ENCODE assay signal across 11 mouse cellular contexts in genomic region chr10:29921658-29922057, GRCm38 (mm10).
DNase-seq lines count a peak whose midpoint lies in the region; ATAC-seq and TF ChIP-seq lines count a peak whose summit lies in the region.
"Had no signal": no experiment of that assay in that cellular context is flagged by ENCODE, and none has a peak within 500 bp of the region (broad histone marks: within the 10 kb centered on the region; RNA-seq: fewer than 3 reads in every experiment).

No protein-coding gene starts in this region.

- TF ChIP-seq POLR2A in brain, embryonic 14.5 days (IDR thresholded peaks at IDR 0.05; ENCODE audit: borderline replicate concordance, extremely low read depth, insufficient read depth, insufficient read length, poor library complexity, severe bottlenecking) = no peak

- no peaks in the 10 kb centered on the region for H3K36me3 ChIP-seq in kidney, embryonic 16.5 days (ENCODE audit: insufficient read depth, low read length)
- no peaks in the 10 kb centered on the region for H3K36me3 ChIP-seq in embryonic facial prominence, embryonic 11.5 days (replicated peaks; ENCODE audit: control insufficient read depth, insufficient read depth, low read depth, low read length)
- no peaks in the 10 kb centered on the region for H3K36me3 ChIP-seq in limb, embryonic 12.5 days

- no peak overlapping the region for H3K9ac ChIP-seq in kidney, embryonic 16.5 days (replicated peaks; ENCODE audit: low read length)
- H3K9ac ChIP-seq in embryonic facial prominence, embryonic 11.5 days (replicated peaks; ENCODE audit: low read length) = no peak overlapping the region
- no peak overlapping the region for H3K9ac ChIP-seq in limb, embryonic 12.5 days (replicated peaks)

- no peaks in the 10 kb centered on the region for H3K27me3 ChIP-seq in kidney, embryonic 16.5 days (ENCODE audit: insufficient read depth, low read length)
- H3K27me3 ChIP-seq in embryonic facial prominence, embryonic 11.5 days (ENCODE audit: control insufficient read depth, insufficient read depth, low read length) = no peaks in the 10 kb centered on the region
- H3K27me3 ChIP-seq in limb, embryonic 12.5 days = no peaks in the 10 kb centered on the region

- no peak overlapping the region for H3K4me2 ChIP-seq in kidney, embryonic 16.5 days (replicated peaks; ENCODE audit: low read depth, low read length)
- no peak overlapping the region for H3K4me2 ChIP-seq in embryonic facial prominence, embryonic 11.5 days (ENCODE audit: low read depth, low read length)
- H3K4me2 ChIP-seq in limb, embryonic 12.5 days = no peak overlapping the region

- no peak for TF ChIP-seq CTCF in brain, embryonic 14.5 days (IDR thresholded peaks at IDR 0.05; ENCODE audit: borderline replicate concordance, extremely low read depth, insufficient read depth, insufficient read length)

- no peak for DNase-seq in kidney, postnatal 14 days
- peak; percentile 52 for DNase-seq in brain, embryonic 14.5 days (ENCODE audit: low read depth)
- peak; percentile 73 for DNase-seq in embryonic facial prominence, embryonic 11.5 days (ENCODE audit: low spot score)
- DNase-seq in spleen, postnatal 4 days (ENCODE audit: low spot score in 2 of 2) = no peak
- DNase-seq: cerebellum, postnatal 14 days; heart, adult 2 months; left cerebral cortex, postnatal 4 days had no signal

- no peak overlapping the region for H3K4me3 ChIP-seq in kidney, embryonic 16.5 days (ENCODE audit: low read length)
- no peak overlapping the region for H3K4me3 ChIP-seq in embryonic facial prominence, embryonic 11.5 days (ENCODE audit: low read depth, low read length)
- H3K4me3 ChIP-seq in limb, embryonic 12.5 days (replicated peaks) = no peak overlapping the region
- H3K4me3 ChIP-seq: heart, adult 2 months; layer of hippocampus, adult 2 months had no signal

- WGBS in kidney, embryonic 16.5 days = 14% methylated on average over 4 of the region's 4 CpGs
- 15% methylated on average over 4 of the region's 4 CpGs for WGBS in embryonic facial prominence, embryonic 11.5 days
- WGBS in limb, embryonic 12.5 days = 17% methylated on average over 4 of the region's 4 CpGs

- H3K27ac ChIP-seq in kidney, embryonic 16.5 days (ENCODE audit: low read length) = no peak overlapping the region; the same call in 1 of the 2 replicates
- H3K27ac ChIP-seq in embryonic facial prominence, embryonic 11.5 days (replicated peaks; ENCODE audit: low read depth, low read length) = no peak overlapping the region; the same call in 1 of the 2 replicates
- H3K27ac ChIP-seq in limb, embryonic 12.5 days = peak overlapping the region; percentile 50; the same call in 1 of the 2 replicates
- H3K27ac ChIP-seq: heart, adult 2 months; layer of hippocampus, adult 2 months had no signal

- peak; percentile 83 for ATAC-seq in kidney, embryonic 16.5 days (ENCODE audit: low FRiP score, low TSS enrichment)
- ATAC-seq in embryonic facial prominence, embryonic 11.5 days (replicated peaks; ENCODE audit: insufficient number of reproducible peaks, low FRiP score, low TSS enrichment, low read depth) = peak; percentile 82; the same call in 1 of the 2 replicates
- no peak for ATAC-seq in limb, embryonic 12.5 days (ENCODE audit: insufficient number of reproducible peaks, insufficient read depth, low FRiP score, low TSS enrichment, low read depth)
- no peak for ATAC-seq in activated CD4-positive, CD25-positive, alpha-beta regulatory T cell, adult 4 months

- no peaks in the 10 kb centered on the region for H3K9me3 ChIP-seq in kidney, embryonic 16.5 days (ENCODE audit: low read length)
- no peaks in the 10 kb centered on the region for H3K9me3 ChIP-seq in embryonic facial prominence, embryonic 11.5 days (replicated peaks; ENCODE audit: control insufficient read depth, low read length)
- no peaks in the 10 kb centered on the region for H3K9me3 ChIP-seq in limb, embryonic 12.5 days

- H3K4me1 ChIP-seq in kidney, embryonic 16.5 days (ENCODE audit: insufficient read depth, low read length) = no peaks in the 10 kb centered on the region
- no peaks in the 10 kb centered on the region for H3K4me1 ChIP-seq in embryonic facial prominence, embryonic 11.5 days (ENCODE audit: control insufficient read depth, insufficient read depth, low read length)
- H3K4me1 ChIP-seq in limb, embryonic 12.5 days (replicated peaks) = peaks cover 7% of the 10 kb centered on the region

Comparison
In these comparisons a context has a peak if more than half of its experiments do, and no peak if none do; other contexts are left out.
1. ATAC-seq: peak in kidney, embryonic 16.5 days (single experiment) and embryonic facial prominence, embryonic 11.5 days (single experiment); none in limb, embryonic 12.5 days (single experiment) and activated CD4-positive, CD25-positive, alpha-beta regulatory T cell, adult 4 months (single experiment).
2. DNase-seq: peak in brain, embryonic 14.5 days (single experiment) and embryonic facial prominence, embryonic 11.5 days (single experiment); none in kidney, postnatal 14 days (single experiment) and spleen, postnatal 4 days (0 of 2).